Mouse (Mus musculus): Measurements from ENCODE around the gene Dner.

DNA sequence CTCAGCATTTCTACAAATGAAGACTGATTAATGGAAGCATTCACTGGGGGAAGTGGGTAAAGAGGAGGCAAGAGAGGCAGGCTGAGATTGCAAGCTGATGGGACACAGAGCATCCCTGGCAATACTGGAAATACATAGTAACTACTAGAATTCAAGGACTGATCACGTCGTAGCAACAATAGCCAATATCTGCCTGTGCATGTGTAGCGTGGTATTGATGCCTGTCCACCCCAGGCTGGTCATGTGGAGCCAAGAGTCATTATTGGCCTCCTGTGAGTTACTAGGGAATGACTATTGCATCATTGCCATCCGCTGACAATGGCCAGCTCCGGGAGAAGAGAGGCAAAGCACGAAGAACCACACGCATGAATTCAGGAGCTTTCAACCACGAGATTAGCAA is 216.0 kb downstream of the Dner start:
- TF ChIP-seq CTCF (IDR thresholded peaks at IDR 0.05; ENCODE audit: extremely low read depth, insufficient read depth, insufficient read length, insufficient replicate concordance) = no peak
- no peak for TF ChIP-seq POLR2A (IDR thresholded peaks at IDR 0.05; ENCODE audit: low read depth, low read length)

All from spleen, adult 2 months (tissue).